Mouse (Mus musculus): Measurements from ENCODE around the gene Pym1. TPM values are rescaled to one million over a fixed set of nuclear protein-coding genes. Genes with fewer than 3 reads are reported as not detected.

Pym1 gene
- polyA plus RNA-seq, 1 experiment from 2014 or later = 42.0 TPM

DNA sequence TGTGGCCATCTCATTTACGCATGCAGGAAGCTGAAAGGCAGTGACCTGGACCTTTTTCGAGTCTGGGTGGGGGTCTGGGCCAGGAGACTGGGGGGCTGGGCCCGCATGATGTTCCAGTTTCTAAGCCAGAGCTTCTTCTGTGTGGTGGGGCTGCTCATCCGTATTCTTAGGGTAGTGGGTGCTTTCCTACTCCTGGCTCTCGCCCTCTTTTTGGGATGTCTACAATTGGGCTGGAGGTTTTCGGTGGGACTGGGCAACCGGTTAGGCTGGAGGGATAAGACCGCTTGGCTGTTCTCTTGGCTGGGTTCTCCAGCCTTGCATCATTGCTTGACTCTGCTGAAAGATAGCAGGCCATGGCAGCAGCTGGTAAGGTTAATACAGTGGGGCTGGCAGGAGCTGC, 59.3 kb downstream of the Pym1 start:
- Histone ChIP-seq H3K9ac (peak overlapping the region; percentile 44), H3K27me3 (ENCODE audit: control insufficient read depth, insufficient read depth, low read length) (no peaks in the 10 kb centered on the region), H3K9me3 (ENCODE audit: control insufficient read depth, low read length) (no peaks in the 10 kb centered on the region), H3K36me3 (replicated peaks; ENCODE audit: control insufficient read depth, insufficient read depth) (peaks cover 30% of the 10 kb centered on the region), H3K27ac (no peak overlapping the region), H3K4me3 (replicated peaks; ENCODE audit: low read length) (peak overlapping the region; percentile 14), H3K4me2 (replicated peaks) (peak overlapping the region; percentile 74), H3K4me1 (replicated peaks; ENCODE audit: control insufficient read depth, insufficient read depth, low read length) (peaks cover 57% of the 10 kb centered on the region)
- WGBS = 93% methylated on average over 8 of the region's 8 CpGs
- no peak for ATAC-seq (ENCODE audit: low FRiP score)
- no peak for DNase-seq (ENCODE audit: low spot score)

Other genes starting within 250 kb of the Pym1 start
- 5.8 and 6.1 TPM in 2 replicates for gene Myl6b, start 249.2 kb upstream of the Pym1 start, polyA plus RNA-seq (2014; fragmentation: Nextera tagmentation; extraction: Ambion mirVana)
- 13.7 and 14.5 TPM in 2 replicates for gene Esyt1, start 222.0 kb upstream of the Pym1 start, polyA plus RNA-seq (2014; fragmentation: Nextera tagmentation; extraction: Ambion mirVana)
- 14.5 and 16.3 TPM in 2 replicates for gene Zc3h10, start 200.1 kb upstream of the Pym1 start, polyA plus RNA-seq (2014; fragmentation: Nextera tagmentation; extraction: Ambion mirVana)
- 2,254 and 2,846 TPM in 2 replicates for gene Rpl41, start 198.6 kb upstream of the Pym1 start, polyA plus RNA-seq (2014; fragmentation: Nextera tagmentation; extraction: Ambion mirVana)
- 129 and 149 TPM in 2 replicates for gene Pa2g4, start 181.9 kb upstream of the Pym1 start, polyA plus RNA-seq (2014; fragmentation: Nextera tagmentation; extraction: Ambion mirVana)
- gene Erbb3, start 158.2 kb upstream of the Pym1 start, polyA plus RNA-seq (2014; fragmentation: Nextera tagmentation; extraction: Ambion mirVana) = 1.5 and 1.8 TPM in 2 replicates
- 450 and 573 TPM in 2 replicates for gene Rps26, start 121.1 kb upstream of the Pym1 start, polyA plus RNA-seq (2014; fragmentation: Nextera tagmentation; extraction: Ambion mirVana)
- 17.2 and 18.1 TPM in 2 replicates for gene Ikzf4, start 101.9 kb upstream of the Pym1 start, polyA plus RNA-seq (2014; fragmentation: Nextera tagmentation; extraction: Ambion mirVana)
- gene Suox, start 73.8 kb upstream of the Pym1 start, polyA plus RNA-seq (2014; fragmentation: Nextera tagmentation; extraction: Ambion mirVana) = 11.5 and 12.7 TPM in 2 replicates
- 95.6 and 109 TPM in 2 replicates for gene Rab5b, start 51.6 kb upstream of the Pym1 start, polyA plus RNA-seq (2014; fragmentation: Nextera tagmentation; extraction: Ambion mirVana)
- 0.79 and 0.85 TPM in 2 replicates for gene Pmel, start 43.7 kb upstream of the Pym1 start, polyA plus RNA-seq (2014; fragmentation: Nextera tagmentation; extraction: Ambion mirVana)
- gene Cdk2, start 42.9 kb upstream of the Pym1 start, polyA plus RNA-seq (2014; fragmentation: Nextera tagmentation; extraction: Ambion mirVana) = 17.1 and 21.0 TPM in 2 replicates
- 6.9 and 7.7 TPM in 2 replicates for gene Dgka, start 3.0 kb upstream of the Pym1 start, polyA plus RNA-seq (2014; fragmentation: Nextera tagmentation; extraction: Ambion mirVana)
- gene Mmp19, start 43.0 kb downstream of the Pym1 start, polyA plus RNA-seq (2014; fragmentation: Nextera tagmentation; extraction: Ambion mirVana) = 0.65 and 0.80 TPM in 2 replicates
- 34.6 and 35.1 TPM in 2 replicates for gene Dnajc14, start 56.2 kb downstream of the Pym1 start, polyA plus RNA-seq (2014; fragmentation: Nextera tagmentation; extraction: Ambion mirVana)
- 13.3 and 14.8 TPM in 2 replicates for gene Tmem198b, start 56.5 kb downstream of the Pym1 start, polyA plus RNA-seq (2014; fragmentation: Nextera tagmentation; extraction: Ambion mirVana)
- gene Sarnp, start 69.4 kb downstream of the Pym1 start, polyA plus RNA-seq (2014; fragmentation: Nextera tagmentation; extraction: Ambion mirVana) = 137 and 139 TPM in 2 replicates
- gene Ormdl2, start 73.8 kb downstream of the Pym1 start, polyA plus RNA-seq (2014; fragmentation: Nextera tagmentation; extraction: Ambion mirVana) = 27.8 and 28.4 TPM in 2 replicates
- 5.9 and 6.7 TPM in 2 replicates for gene Gdf11, start 143.8 kb downstream of the Pym1 start, polyA plus RNA-seq (2014; fragmentation: Nextera tagmentation; extraction: Ambion mirVana)
- gene Cd63, start 153.1 kb downstream of the Pym1 start, polyA plus RNA-seq (2014; fragmentation: Nextera tagmentation; extraction: Ambion mirVana) = 215 and 239 TPM in 2 replicates
- 17.6 and 20.4 TPM in 2 replicates for gene Rdh5, start 175.0 kb downstream of the Pym1 start, polyA plus RNA-seq (2014; fragmentation: Nextera tagmentation; extraction: Ambion mirVana)
- gene Bloc1s1, start 176.1 kb downstream of the Pym1 start, polyA plus RNA-seq (2014; fragmentation: Nextera tagmentation; extraction: Ambion mirVana) = 228 and 269 TPM in 2 replicates
- 6.2 and 7.2 TPM in 2 replicates for gene Itga7, start 185.9 kb downstream of the Pym1 start, polyA plus RNA-seq (2014; fragmentation: Nextera tagmentation; extraction: Ambion mirVana)
- not detected in 2 replicates for gene Mettl7b, start 213.1 kb downstream of the Pym1 start, polyA plus RNA-seq (2014; fragmentation: Nextera tagmentation; extraction: Ambion mirVana)
- gene Olfr9, start 241.5 kb downstream of the Pym1 start, polyA plus RNA-seq (2014; fragmentation: Nextera tagmentation; extraction: Ambion mirVana) = not detected in 2 replicates